Mouse (Mus musculus) small intestine, adult 2 months (tissue): ENCODE measurements around the gene Pdcd6.

ENCODE experiments used
- CTCF ChIP-seq: fragments of 200-500 bp; IDR thresholded peaks from 2 replicates; pipeline ENCODE4 v1.5.1; 2012; ENCODE audit warnings: low read depth, mild to moderate bottlenecking, control low read depth, inconsistent platforms, low read length, moderate library complexity, mixed read lengths; ENCODE audit not compliant: insufficient replicate concordance, insufficient read length; ENCODE audit errors: extremely low read depth
- POLR2A ChIP-seq: fragments of 200-500 bp; IDR thresholded peaks from 2 replicates; pipeline ENCODE4 v1.6.1; 2012; ENCODE audit warnings: low read depth, mild to moderate bottlenecking, control low read depth, inconsistent platforms, low read length, moderate library complexity

DNA sequence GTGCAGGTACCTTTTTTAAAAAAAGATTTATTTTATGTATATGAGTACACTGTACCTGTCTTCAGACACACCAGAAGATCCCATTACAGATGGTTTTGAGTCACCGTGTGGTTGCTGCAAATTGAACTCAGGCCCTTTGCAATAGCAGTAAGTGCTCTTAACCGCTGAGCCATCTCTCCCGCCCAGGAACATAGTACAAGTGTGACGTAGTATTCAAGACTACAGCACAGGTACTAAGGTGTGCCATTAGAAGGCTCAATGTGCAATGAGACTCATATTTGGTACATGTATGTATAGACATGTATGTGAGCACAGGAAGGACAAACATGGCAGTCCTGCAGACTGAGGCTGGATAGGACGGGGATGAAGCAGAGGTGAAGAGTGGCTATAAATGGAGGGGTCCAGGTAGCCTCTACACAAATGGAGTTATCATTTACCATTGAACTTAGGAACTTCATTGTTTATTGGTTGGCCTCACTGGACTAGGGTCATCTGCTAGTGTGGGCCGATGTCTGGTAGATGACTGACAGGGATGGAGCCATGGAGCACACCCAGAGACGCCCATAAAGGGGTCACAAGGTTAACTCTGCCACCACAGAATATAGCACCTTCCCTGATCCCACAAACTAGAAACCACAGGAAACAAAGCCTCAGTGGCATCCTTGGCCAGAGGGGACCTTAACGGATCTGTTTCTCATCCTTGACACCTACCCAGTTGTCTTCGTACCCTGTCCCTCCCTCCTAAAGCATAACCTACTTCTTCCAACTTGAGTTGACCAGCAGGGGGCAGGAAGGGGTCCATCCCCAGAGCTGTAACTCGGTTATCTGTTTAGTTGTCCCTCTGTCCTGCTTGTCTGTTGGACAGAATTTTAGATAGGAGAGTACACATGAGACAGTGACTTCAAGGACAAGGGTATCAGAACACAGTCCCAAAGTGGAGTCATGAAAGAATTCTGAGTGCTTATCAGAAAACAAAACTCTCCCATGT, 15.0 kb downstream of the Pdcd6 start:
- peak; percentile 37; the same call in 1 of the 2 replicates for TF ChIP-seq CTCF
- no peak for TF ChIP-seq POLR2A
